Mouse (Mus musculus): ENCODE results near the gene Rab20. TPM values are rescaled to one million over a fixed set of nuclear protein-coding genes. Genes with fewer than 3 reads are reported as not detected.

Rab20 gene
- polyA plus RNA-seq, 1 experiment from 2014 or later: 4.6 TPM

- no peak overlapping the region for H3K9ac ChIP-seq (replicated peaks; ENCODE audit: low read depth, low read length)
- 88% methylated on average over 5 of the region's 5 CpGs for WGBS
- no peak overlapping the region for H3K4me3 ChIP-seq (ENCODE audit: low read depth, low read length)
- H3K4me2 ChIP-seq (replicated peaks; ENCODE audit: low read depth, low read length): no peak overlapping the region
- H3K27ac ChIP-seq (ENCODE audit: low read length): no peak overlapping the region
- no peaks in the 10 kb centered on the region for H3K9me3 ChIP-seq (ENCODE audit: control insufficient read depth, low read depth, low read length)
- H3K4me1 ChIP-seq (ENCODE audit: control insufficient read depth, insufficient read depth, low read length): no peaks in the 10 kb centered on the region
- no peak for ATAC-seq (ENCODE audit: insufficient number of reproducible peaks, insufficient read depth, low FRiP score, low read depth)
- no peaks in the 10 kb centered on the region for H3K27me3 ChIP-seq (ENCODE audit: control insufficient read depth, insufficient read depth, low read length)
- H3K36me3 ChIP-seq (ENCODE audit: control insufficient read depth, insufficient read depth, low read length): peaks cover 76% of the 10 kb centered on the region
These were observed 32.5 kb upstream of the Rab20 start for GRCm38 (mm10) chr8:11510971-11511370.

GRCm38 (mm10) chr8:11508880-11509279 lies 30.4 kb upstream of the Rab20 start:
- Histone ChIP-seq H3K4me2 (replicated peaks; ENCODE audit: low read depth, low read length) (no peak overlapping the region), H3K4me1 (ENCODE audit: control insufficient read depth, insufficient read depth, low read length) (no peaks in the 10 kb centered on the region), H3K27ac (ENCODE audit: low read length) (no peak overlapping the region), H3K9ac (replicated peaks; ENCODE audit: low read depth, low read length) (no peak overlapping the region), H3K4me3 (ENCODE audit: low read depth, low read length) (no peak overlapping the region), H3K9me3 (ENCODE audit: control insufficient read depth, low read depth, low read length) (no peaks in the 10 kb centered on the region), H3K36me3 (ENCODE audit: control insufficient read depth, insufficient read depth, low read length) (peaks cover 80% of the 10 kb centered on the region), H3K27me3 (ENCODE audit: control insufficient read depth, insufficient read depth, low read length) (no peaks in the 10 kb centered on the region)
- WGBS: 64% methylated on average over 10 of the region's 10 CpGs
- ATAC-seq (ENCODE audit: insufficient number of reproducible peaks, insufficient read depth, low FRiP score, low read depth): no peak

- Histone ChIP-seq H3K36me3 (ENCODE audit: control insufficient read depth, insufficient read depth, low read length) (peaks cover 73% of the 10 kb centered on the region), H3K27me3 (ENCODE audit: control insufficient read depth, insufficient read depth, low read length) (no peaks in the 10 kb centered on the region), H3K9ac (replicated peaks; ENCODE audit: low read depth, low read length) (no peak overlapping the region), H3K27ac (ENCODE audit: low read length) (no peak overlapping the region), H3K4me3 (ENCODE audit: low read depth, low read length) (no peak overlapping the region), H3K4me2 (replicated peaks; ENCODE audit: low read depth, low read length) (no peak overlapping the region), H3K9me3 (ENCODE audit: control insufficient read depth, low read depth, low read length) (no peaks in the 10 kb centered on the region), H3K4me1 (ENCODE audit: control insufficient read depth, insufficient read depth, low read length) (no peaks in the 10 kb centered on the region)
- ATAC-seq (ENCODE audit: insufficient number of reproducible peaks, insufficient read depth, low FRiP score, low read depth): no peak
- 61% methylated on average over 6 of the region's 6 CpGs for WGBS
These were observed 28.3 kb upstream of the Rab20 start for GRCm38 (mm10) chr8:11506802-11507201.

GRCm38 (mm10) chr8:11506074-11506473 lies 27.6 kb upstream of the Rab20 start:
- Histone ChIP-seq H3K9me3 (ENCODE audit: control insufficient read depth, low read depth, low read length) (no peaks in the 10 kb centered on the region), H3K9ac (replicated peaks; ENCODE audit: low read depth, low read length) (no peak overlapping the region), H3K4me1 (ENCODE audit: control insufficient read depth, insufficient read depth, low read length) (no peaks in the 10 kb centered on the region), H3K36me3 (ENCODE audit: control insufficient read depth, insufficient read depth, low read length) (peaks cover 66% of the 10 kb centered on the region), H3K4me2 (replicated peaks; ENCODE audit: low read depth, low read length) (no peak overlapping the region), H3K4me3 (ENCODE audit: low read depth, low read length) (no peak overlapping the region), H3K27ac (ENCODE audit: low read length) (no peak overlapping the region), H3K27me3 (ENCODE audit: control insufficient read depth, insufficient read depth, low read length) (no peaks in the 10 kb centered on the region)
- WGBS: 82% methylated on average over 14 of the region's 14 CpGs
- ATAC-seq (ENCODE audit: insufficient number of reproducible peaks, insufficient read depth, low FRiP score, low read depth): no peak

GRCm38 (mm10) chr8:11503476-11504232 lies 25.1 kb upstream of the Rab20 start:
- H3K4me2 ChIP-seq (replicated peaks; ENCODE audit: low read depth, low read length): no peak overlapping the region
- no peaks in the 10 kb centered on the region for H3K9me3 ChIP-seq (ENCODE audit: control insufficient read depth, low read depth, low read length)
- peaks cover under 1% of the 10 kb centered on the region; the same call in 1 of the 2 replicates for H3K4me1 ChIP-seq (ENCODE audit: control insufficient read depth, insufficient read depth, low read length)
- peaks cover 50% of the 10 kb centered on the region for H3K36me3 ChIP-seq (ENCODE audit: control insufficient read depth, insufficient read depth, low read length)
- H3K4me3 ChIP-seq (ENCODE audit: low read depth, low read length): no peak overlapping the region
- ATAC-seq (ENCODE audit: insufficient number of reproducible peaks, insufficient read depth, low FRiP score, low read depth): no peak
- 85% methylated on average over 13 of the region's 13 CpGs for WGBS
- no peak overlapping the region for H3K27ac ChIP-seq (ENCODE audit: low read length)
- no peak overlapping the region for H3K9ac ChIP-seq (replicated peaks; ENCODE audit: low read depth, low read length)
- H3K27me3 ChIP-seq (ENCODE audit: control insufficient read depth, insufficient read depth, low read length): no peaks in the 10 kb centered on the region

GRCm38 (mm10) chr8:11498786-11499485 lies 20.4 kb upstream of the Rab20 start:
- no peaks in the 10 kb centered on the region for H3K27me3 ChIP-seq (ENCODE audit: control insufficient read depth, insufficient read depth, low read length)
- peaks cover 14% of the 10 kb centered on the region for H3K36me3 ChIP-seq (ENCODE audit: control insufficient read depth, insufficient read depth, low read length)
- H3K4me1 ChIP-seq (ENCODE audit: control insufficient read depth, insufficient read depth, low read length): peaks cover 10% of the 10 kb centered on the region; the same call in 1 of the 2 replicates
- 80% methylated on average over 4 of the region's 4 CpGs for WGBS
- H3K27ac ChIP-seq (ENCODE audit: low read length): no peak overlapping the region
- 0 out of 2 replicates have a peak overlapping the region, but pooled peaks have one; percentile 91 for H3K4me3 ChIP-seq (ENCODE audit: low read depth, low read length)
- no peak overlapping the region for H3K4me2 ChIP-seq (replicated peaks; ENCODE audit: low read depth, low read length)
- no peak overlapping the region for H3K9ac ChIP-seq (replicated peaks; ENCODE audit: low read depth, low read length)
- no peak for ATAC-seq (ENCODE audit: insufficient number of reproducible peaks, insufficient read depth, low FRiP score, low read depth)
- H3K9me3 ChIP-seq (ENCODE audit: control insufficient read depth, low read depth, low read length): no peaks in the 10 kb centered on the region

- Histone ChIP-seq H3K9ac (replicated peaks; ENCODE audit: low read depth, low read length) (0 out of 2 replicates have a peak overlapping the region, but pooled peaks have one; percentile 91), H3K4me3 (ENCODE audit: low read depth, low read length) (peak overlapping the region; percentile 91), H3K9me3 (ENCODE audit: control insufficient read depth, low read depth, low read length) (no peaks in the 10 kb centered on the region), H3K36me3 (ENCODE audit: control insufficient read depth, insufficient read depth, low read length) (peaks cover 8% of the 10 kb centered on the region), H3K27ac (ENCODE audit: low read length) (no peak overlapping the region), H3K27me3 (ENCODE audit: control insufficient read depth, insufficient read depth, low read length) (no peaks in the 10 kb centered on the region), H3K4me2 (replicated peaks; ENCODE audit: low read depth, low read length) (peak overlapping the region; percentile 62), H3K4me1 (ENCODE audit: control insufficient read depth, insufficient read depth, low read length) (peaks cover 10% of the 10 kb centered on the region; the same call in 1 of the 2 replicates)
- WGBS: 72% methylated on average over 12 of the region's 12 CpGs
- ATAC-seq (ENCODE audit: insufficient number of reproducible peaks, insufficient read depth, low FRiP score, low read depth): no peak
These were observed 19.8 kb upstream of the Rab20 start for GRCm38 (mm10) chr8:11498281-11498680.

GRCm38 (mm10) chr8:11497017-11497990 lies 18.8 kb upstream of the Rab20 start, which contains the start of gene Naxd:
TSS of gene Naxd (plus strand) at chr8:11497506.
- peak within 1 kb of the TSS; percentile 91 for H3K9ac ChIP-seq (replicated peaks; ENCODE audit: low read depth, low read length)
- no peaks in the 10 kb centered on the region for H3K27me3 ChIP-seq (ENCODE audit: control insufficient read depth, insufficient read depth, low read length)
- H3K27ac ChIP-seq (ENCODE audit: low read length): peak within 1 kb of the TSS; percentile 71; the same call in 1 of the 2 replicates
- H3K9me3 ChIP-seq (ENCODE audit: control insufficient read depth, low read depth, low read length): no peaks in the 10 kb centered on the region
- ATAC-seq (ENCODE audit: insufficient number of reproducible peaks, insufficient read depth, low FRiP score, low read depth): peak; percentile 97
- H3K4me3 ChIP-seq (ENCODE audit: low read depth, low read length): peak within 1 kb of the TSS; percentile 91
- peaks cover 2% of the 10 kb centered on the region; the same call in 1 of the 2 replicates for H3K36me3 ChIP-seq (ENCODE audit: control insufficient read depth, insufficient read depth, low read length)
- H3K4me1 ChIP-seq (ENCODE audit: control insufficient read depth, insufficient read depth, low read length): peaks cover 10% of the 10 kb centered on the region; the same call in 1 of the 2 replicates
- peak within 1 kb of the TSS; percentile 62 for H3K4me2 ChIP-seq (replicated peaks; ENCODE audit: low read depth, low read length)
- WGBS: 3% methylated on average over 73 of the region's 73 CpGs

All from stomach, embryonic 14.5 days (tissue).